Mouse (Mus musculus): ENCODE results near the gene Adamts8. TPM values are rescaled to one million over a fixed set of nuclear protein-coding genes. Genes with fewer than 3 reads are reported as not detected.

The Adamts8 gene
- polyA plus RNA-seq, 1 experiment from 2014 or later, result 11.2 TPM

Other genes starting within 250 kb of the Adamts8 start
- 5.1 and 8.5 TPM in 2 replicates for gene Adamts15, start 20.1 kb upstream of the Adamts8 start, polyA plus RNA-seq (2015; fragmentation: Nextera tagmentation; extraction: Ambion mirVana)
- 7.4 and 8.3 TPM in 2 replicates for gene Zbtb44, start 88.1 kb downstream of the Adamts8 start, polyA plus RNA-seq (2015; fragmentation: Nextera tagmentation; extraction: Ambion mirVana)
- gene St14, start 189.3 kb downstream of the Adamts8 start, polyA plus RNA-seq (2015; fragmentation: Nextera tagmentation; extraction: Ambion mirVana), result 2.2 and 6.6 TPM in 2 replicates

Data from heart, embryonic 15.5 days (tissue).